23 mouse cellular contexts compared by ENCODE assay signal in genomic region chr11:109375412-109375811, GRCm38 (mm10). TPM values are rescaled to one million over a fixed set of nuclear protein-coding genes. Genes with fewer than 3 reads are reported as not detected.
DNase-seq lines count a peak whose midpoint lies in the region; ATAC-seq lines count a peak whose summit lies in the region.
"Had no signal": no experiment of that assay in that cellular context is flagged by ENCODE, and none has a peak within 500 bp of the region (broad histone marks: within the 10 kb centered on the region; RNA-seq: fewer than 3 reads in every experiment).

No protein-coding gene starts in this region.

- ATAC-seq in liver, embryonic 13.5 days (ENCODE audit: low read depth) = no peak
- ATAC-seq in hematopoietic stem cell, adult 5-6 weeks (replicated peaks in 1 of 2; ENCODE audit: insufficient read depth in 1 of 2, low FRiP score in 2 of 2, low TSS enrichment in 1 of 2, low read depth in 1 of 2, poor library complexity in 2 of 2, severe bottlenecking in 2 of 2) = peak; percentile 50 to 53; a peak in 2 of 4 replicates
- ATAC-seq in kidney, embryonic 14.5 days (ENCODE audit: low FRiP score, low TSS enrichment) = no peak
- ATAC-seq: midbrain, embryonic 15.5 days; Patski had no signal

- H3K9me3 ChIP-seq in liver, embryonic 13.5 days (replicated peaks) = no peaks in the 10 kb centered on the region
- no peaks in the 10 kb centered on the region for H3K9me3 ChIP-seq in kidney, embryonic 14.5 days (ENCODE audit: control insufficient read depth, low read length)
- H3K9me3 ChIP-seq: embryonic facial prominence, embryonic 13.5 days; hindbrain, embryonic 10.5 days; midbrain, embryonic 15.5 days had no signal

- H3K36me3 ChIP-seq in liver, embryonic 13.5 days = peaks cover 19% of the 10 kb centered on the region
- H3K36me3 ChIP-seq in kidney, embryonic 14.5 days (ENCODE audit: control insufficient read depth, insufficient read depth, low read length) = no peaks in the 10 kb centered on the region
- H3K36me3 ChIP-seq: midbrain, embryonic 15.5 days had no signal

- no peak overlapping the region for H3K4me3 ChIP-seq in liver, embryonic 13.5 days (replicated peaks)
- H3K4me3 ChIP-seq in kidney, embryonic 14.5 days (ENCODE audit: low read length) = no peak overlapping the region
- H3K4me3 ChIP-seq: embryonic facial prominence, embryonic 13.5 days; hindbrain, embryonic 10.5 days; midbrain, embryonic 15.5 days had no signal

- WGBS in liver, embryonic 13.5 days (ENCODE audit: insufficient replicate concordance) = 48% methylated on average over 7 of the region's 7 CpGs
- WGBS in kidney, embryonic 14.5 days = 78% methylated on average over 7 of the region's 7 CpGs

- H3K4me2 ChIP-seq in liver, embryonic 13.5 days = no peak overlapping the region
- no peak overlapping the region for H3K4me2 ChIP-seq in kidney, embryonic 14.5 days (replicated peaks; ENCODE audit: low read depth, low read length)
- H3K4me2 ChIP-seq: heart, embryonic 11.5 days; midbrain, embryonic 15.5 days had no signal

- H3K4me1 ChIP-seq in liver, embryonic 13.5 days (replicated peaks) = peaks cover 78% of the 10 kb centered on the region
- peaks cover 19% of the 10 kb centered on the region for H3K4me1 ChIP-seq in kidney, embryonic 14.5 days (ENCODE audit: control insufficient read depth, insufficient read depth, low read length)

- no peaks in the 10 kb centered on the region for H3K27me3 ChIP-seq in liver, embryonic 13.5 days
- no peaks in the 10 kb centered on the region for H3K27me3 ChIP-seq in kidney, embryonic 14.5 days (ENCODE audit: control insufficient read depth, insufficient read depth, low read length)
- H3K27me3 ChIP-seq: embryonic facial prominence, embryonic 13.5 days; midbrain, embryonic 15.5 days; Patski had no signal

- peak overlapping the region; percentile 60; the same call in 1 of the 2 replicates for H3K27ac ChIP-seq in liver, embryonic 13.5 days
- H3K27ac ChIP-seq in kidney, embryonic 14.5 days (ENCODE audit: low read depth, low read length) = no peak overlapping the region
- H3K27ac ChIP-seq: hindbrain, embryonic 10.5 days; macrophage had no signal

- H3K9ac ChIP-seq in liver, embryonic 13.5 days = no peak overlapping the region
- no peak overlapping the region for H3K9ac ChIP-seq in kidney, embryonic 14.5 days (ENCODE audit: low read depth, low read length)
- H3K9ac ChIP-seq: embryonic facial prominence, embryonic 13.5 days; midbrain, embryonic 15.5 days had no signal

- no peak for DNase-seq in liver, embryonic 13.5 days
- no peak for DNase-seq in liver
- peak; percentile 73 for DNase-seq in CD4-positive, CD25-positive, alpha-beta regulatory T cell, adult 2 months (ENCODE audit: low read depth, low spot score)
- peak; percentile 23 for DNase-seq in thymus, postnatal 10 days (ENCODE audit: low spot score in 2 of 2)
- no peak for DNase-seq in heart, adult 11 months
- DNase-seq in kidney, postnatal 36 days = no peak
- DNase-seq: gastrocnemius, postnatal 25 days; kidney, adult 18-20 months; right cerebral cortex, postnatal 4 days had no signal

RNA-seq across cellular contexts. Expression of gene Gna13, which starts 12.8 kb away (rescaled TPM):
- polyA plus RNA-seq in liver, embryonic 13.5 days (2015; fragmentation: Nextera tagmentation; extraction: Ambion mirVana) = 14.3 and 15.9 TPM in 2 replicates
- 62.2 and 64.9 TPM in 2 replicates for total RNA-seq in hematopoietic stem cell, adult 5-6 weeks (2017)
- polyA plus RNA-seq in kidney, embryonic 14.5 days (2014; fragmentation: Nextera tagmentation; extraction: Ambion mirVana) = 19.0 and 31.0 TPM in 2 replicates

RNA-seq across cellular contexts. Expression of gene 9930022D16Rik, which starts 38.3 kb away (rescaled TPM):
- not detected in 2 replicates for polyA plus RNA-seq in liver, embryonic 13.5 days (2015; fragmentation: Nextera tagmentation; extraction: Ambion mirVana)
- 0.10 and 0.19 TPM in 2 replicates for total RNA-seq in hematopoietic stem cell, adult 5-6 weeks (2017)
- polyA plus RNA-seq in kidney, embryonic 14.5 days (2014; fragmentation: Nextera tagmentation; extraction: Ambion mirVana) = not detected in 2 replicates
- total RNA-seq: gastrocnemius, postnatal 25 days; layer of hippocampus, postnatal 10 days; left cerebral cortex, postnatal 25 days had no signal
- polyA plus RNA-seq: embryonic facial prominence, embryonic 13.5 days; hindbrain, embryonic 10.5 days; liver, embryonic 16.5 days; midbrain, embryonic 15.5 days; neural tube, embryonic 11.5 days; Patski; stomach, embryonic 16.5 days; urinary bladder, adult 2 months had no signal

RNA-seq across cellular contexts. Expression of gene Amz2, which starts 50.3 kb away (rescaled TPM):
- 14.6 and 18.4 TPM in 2 replicates for polyA plus RNA-seq in liver, embryonic 13.5 days (2015; fragmentation: Nextera tagmentation; extraction: Ambion mirVana)
- total RNA-seq in hematopoietic stem cell, adult 5-6 weeks (2017) = 71.4 and 80.7 TPM in 2 replicates
- 42.1 and 49.8 TPM in 2 replicates for polyA plus RNA-seq in kidney, embryonic 14.5 days (2014; fragmentation: Nextera tagmentation; extraction: Ambion mirVana)

Comparison
In these comparisons a context has a peak if more than half of its experiments do, and no peak if none do; other contexts are left out.
1. ATAC-seq: peak in hematopoietic stem cell, adult 5-6 weeks (2 of 2); none in liver, embryonic 13.5 days (single experiment) and kidney, embryonic 14.5 days (single experiment).
2. DNase-seq: peak in CD4-positive, CD25-positive, alpha-beta regulatory T cell, adult 2 months (single experiment) and thymus, postnatal 10 days (2 of 2); none in liver, embryonic 13.5 days (single experiment), liver (single experiment), heart, adult 11 months (single experiment) and kidney, postnatal 36 days (0 of 2).